Mouse (Mus musculus): ENCODE data around the gene Ak6.

- no peak for TF ChIP-seq CTCF (conservative IDR thresholded peaks at IDR 0.05 in 1 of 2, IDR thresholded peaks at IDR 0.05 in 1 of 2; ENCODE audit: low read depth in 2 of 2, low read length in 2 of 2)
- no peak for TF ChIP-seq JUND (conservative IDR thresholded peaks at IDR 0.05; ENCODE audit: low read depth, low read length)
- TF ChIP-seq UBTF (IDR thresholded peaks at IDR 0.05; ENCODE audit: low read depth, low read length): no peak
- TF ChIP-seq CHD2 (IDR thresholded peaks at IDR 0.05; ENCODE audit: low read length): no peak
- no peak for TF ChIP-seq POLR2A (IDR thresholded peaks at IDR 0.05; ENCODE audit: low read depth, low read length)
- TF ChIP-seq HCFC1 (IDR thresholded peaks at IDR 0.05; ENCODE audit: low read depth, low read length): no peak
- TF ChIP-seq NELFE (IDR thresholded peaks at IDR 0.05; ENCODE audit: low read depth, low read length): no peak
- TF ChIP-seq JUN (IDR thresholded peaks at IDR 0.05; ENCODE audit: insufficient read depth, low read depth, low read length): no peak
- no peak for TF ChIP-seq ELF1 (IDR thresholded peaks at IDR 0.05; ENCODE audit: low read depth, low read length)
- TF ChIP-seq EP300 (IDR thresholded peaks at IDR 0.05; ENCODE audit: low read length): no peak
- no peak for TF ChIP-seq ETS1 (conservative IDR thresholded peaks at IDR 0.05; ENCODE audit: low read depth, low read length)
- no peak for TF ChIP-seq ZNF384 (IDR thresholded peaks at IDR 0.05; ENCODE audit: low read depth, low read length)
- TF ChIP-seq USF2 (conservative IDR thresholded peaks at IDR 0.05; ENCODE audit: low read depth, low read length): no peak
These were observed 7.3 kb downstream of the Ak6 start for GRCm38 (mm10) chr13:100658091-100658490.
